Mouse (Mus musculus) MEL (cell line): Measurements from ENCODE around the gene Ggt5. TPM values are rescaled to one million over a fixed set of nuclear protein-coding genes. Genes with fewer than 3 reads are reported as not detected.

Source experiments
- DNase-seq: peaks from one replicate; pipeline ENCODE4 v3.0.0; 2011; ENCODE audit warnings: low read depth, low spot score
- H3K27ac ChIP-seq: 2 replicates; pipeline ENCODE4 v1.5.1; 2012; ENCODE audit warnings: low read depth, mild to moderate bottlenecking, control low read depth, low read length, moderate library complexity; ENCODE audit not compliant: control insufficient read depth
- H3K27me3 ChIP-seq, 2 experiments: fragments of 150-350 bp in 1 of 2; sonication (generic) in 1 of 2; 2 replicates each; pipeline ENCODE4 v1.6.1; 2012; ENCODE audit warnings: low read length in 2 of 2, mild to moderate bottlenecking in 2 of 2, improper control_type of control experiment in 1 of 2, moderate library complexity in 1 of 2; ENCODE audit not compliant: insufficient read depth in 2 of 2, control insufficient read depth in 1 of 2
- H3K36me3 ChIP-seq, 2 experiments: 2 replicates each; pipeline ENCODE4 v1.6.1; 2012 to 2014; ENCODE audit warnings: low read length in 2 of 2, improper control_type of control experiment in 1 of 2, inconsistent platforms in 1 of 2, mild to moderate bottlenecking in 1 of 2; ENCODE audit not compliant: insufficient read depth in 2 of 2, control insufficient read depth in 1 of 2
- H3K4me1 ChIP-seq, 2 experiments: fragments of 150-350 bp in 1 of 2; sonication (generic) in 1 of 2; 2 replicates each; pipeline ENCODE4 v1.6.1; 2012; ENCODE audit warnings: low read length in 2 of 2, improper control_type of control experiment in 1 of 2, mild to moderate bottlenecking in 1 of 2; ENCODE audit not compliant: insufficient read depth in 2 of 2, control insufficient read depth in 1 of 2
- H3K4me3 ChIP-seq, 2 experiments: fragments of 150-350 bp in 1 of 2; sonication (generic) in 1 of 2; 2 replicates each; pipeline ENCODE4 v1.5.1; 2012; ENCODE audit warnings: low read depth in 2 of 2, low read length in 2 of 2, mild to moderate bottlenecking in 2 of 2, moderate library complexity in 2 of 2, control low read depth in 1 of 2, improper control_type of control experiment in 1 of 2; ENCODE audit not compliant: control insufficient read depth in 1 of 2, insufficient read depth in 1 of 2
- H3K79me2 ChIP-seq: 2 replicates; pipeline ENCODE4 v1.6.1; 2012; ENCODE audit warnings: mild to moderate bottlenecking, low read length, moderate library complexity; ENCODE audit not compliant: control insufficient read depth, poor library complexity, insufficient read depth
- H3K9ac ChIP-seq: 2 replicates; pipeline ENCODE4 v1.6.1; 2012; ENCODE audit warnings: low read depth, mild to moderate bottlenecking, control low read depth, low read length, moderate library complexity; ENCODE audit not compliant: control insufficient read depth, poor library complexity, severe bottlenecking
- H3K9me3 ChIP-seq: fragments of 150-350 bp; sonication (generic); replicated peaks from 2 replicates; pipeline ENCODE4 v1.6.1; 2012; ENCODE audit warnings: mild to moderate bottlenecking, low read length, improper control_type of control experiment, moderate library complexity; ENCODE audit not compliant: insufficient read depth
- BHLHE40 ChIP-seq: IDR thresholded peaks from 2 replicates; pipeline ENCODE4 v1.6.1; 2012; ENCODE audit warnings: low read depth, mild to moderate bottlenecking, inconsistent platforms, low read length, improper control_type of control experiment, borderline replicate concordance
- CTCF ChIP-seq, 3 experiments: IDR thresholded peaks in 2 of 3; conservative IDR thresholded peaks in 1 of 3; 2 replicates each; pipeline ENCODE4 v1.5.1; 2011 to 2012; ENCODE audit warnings: low read length in 3 of 3, low read depth in 2 of 3, mild to moderate bottlenecking in 2 of 3, improper control_type of control experiment in 1 of 3, inconsistent platforms in 1 of 3, mixed read lengths in 1 of 3, moderate library complexity in 1 of 3; ENCODE audit not compliant: control insufficient read depth in 1 of 3, insufficient read depth in 1 of 3, poor library complexity in 1 of 3, severe bottlenecking in 1 of 3
- EP300 ChIP-seq, 2 experiments: IDR thresholded peaks; 2 replicates each; pipeline ENCODE4 v1.6.1; 2011; ENCODE audit warnings: improper control_type of control experiment in 2 of 2, low read length in 2 of 2, low read depth in 1 of 2, mild to moderate bottlenecking in 1 of 2
- GABPA ChIP-seq: IDR thresholded peaks from 2 replicates; pipeline ENCODE4 v1.6.1; 2012; ENCODE audit warnings: low read depth, mild to moderate bottlenecking, inconsistent platforms, low read length, improper control_type of control experiment, moderate library complexity
- GATA1 ChIP-seq: IDR thresholded peaks from 2 replicates; pipeline ENCODE4 v1.6.1; 2011; ENCODE audit warnings: low read depth, low read length, improper control_type of control experiment
- HCFC1 ChIP-seq: IDR thresholded peaks from 2 replicates; pipeline ENCODE4 v1.6.1; 2012; ENCODE audit warnings: low read depth, mild to moderate bottlenecking, inconsistent platforms, low read length, improper control_type of control experiment, moderate library complexity
- KAT2A ChIP-seq: conservative IDR thresholded peaks from 2 replicates; pipeline ENCODE4 v1.6.1; 2012; ENCODE audit warnings: low read depth, low read length, improper control_type of control experiment, inconsistent platforms
- MAZ ChIP-seq: IDR thresholded peaks from 2 replicates; pipeline ENCODE4 v1.6.1; 2012; ENCODE audit warnings: low read depth, mild to moderate bottlenecking, inconsistent platforms, low read length, improper control_type of control experiment
- MEF2A ChIP-seq: IDR thresholded peaks from 2 replicates; pipeline ENCODE4 v1.6.1; 2014; ENCODE audit warnings: low read depth, mild to moderate bottlenecking, inconsistent platforms, low read length, improper control_type of control experiment; ENCODE audit not compliant: poor library complexity, insufficient replicate concordance, severe bottlenecking; ENCODE audit errors: extremely low read depth
- MXI1 ChIP-seq: IDR thresholded peaks from 2 replicates; pipeline ENCODE4 v1.6.1; 2011; ENCODE audit warnings: mild to moderate bottlenecking, low read depth, low read length, improper control_type of control experiment
- NELFE ChIP-seq: IDR thresholded peaks from 2 replicates; pipeline ENCODE4 v1.6.1; 2011; ENCODE audit warnings: low read depth, low read length, improper control_type of control experiment
- POLR2A ChIP-seq, 2 experiments: IDR thresholded peaks; 2 replicates each; pipeline ENCODE4 v1.6.1; 2011 to 2012; ENCODE audit warnings: low read length in 2 of 2, mild to moderate bottlenecking in 2 of 2, control low read depth in 1 of 2, improper control_type of control experiment in 1 of 2, low read depth in 1 of 2, moderate library complexity in 1 of 2; ENCODE audit not compliant: control insufficient read depth in 1 of 2, insufficient read depth in 1 of 2, poor library complexity in 1 of 2
- POLR2AphosphoS5 ChIP-seq: IDR thresholded peaks from 2 replicates; pipeline ENCODE4 v1.6.1; 2012; ENCODE audit warnings: low read depth, borderline replicate concordance, mild to moderate bottlenecking, inconsistent platforms, low read length, moderate library complexity, mixed read lengths
- RAD21 ChIP-seq: IDR thresholded peaks from 2 replicates; pipeline ENCODE4 v1.6.1; 2011; ENCODE audit warnings: mild to moderate bottlenecking, low read depth, low read length, improper control_type of control experiment
- RCOR1 ChIP-seq: IDR thresholded peaks from 2 replicates; pipeline ENCODE4 v1.6.1; 2012; ENCODE audit warnings: low read depth, mild to moderate bottlenecking, inconsistent platforms, low read length, improper control_type of control experiment
- SIN3A ChIP-seq: IDR thresholded peaks from 2 replicates; pipeline ENCODE4 v1.6.1; 2012; ENCODE audit warnings: low read length, improper control_type of control experiment, inconsistent platforms
- SMC3 ChIP-seq: IDR thresholded peaks from 2 replicates; pipeline ENCODE4 v1.6.1; 2011; ENCODE audit warnings: low read depth, low read length, improper control_type of control experiment
- TBP ChIP-seq: IDR thresholded peaks from 2 replicates; pipeline ENCODE4 v1.8.0; 2011; ENCODE audit warnings: low read depth, low read length, improper control_type of control experiment
- TCF12 ChIP-seq: IDR thresholded peaks from 2 replicates; pipeline ENCODE4 v1.6.1; 2014; ENCODE audit warnings: low read depth, mild to moderate bottlenecking, inconsistent platforms, low read length, improper control_type of control experiment, moderate library complexity
- UBTF ChIP-seq: IDR thresholded peaks from 2 replicates; pipeline ENCODE4 v1.6.1; 2012; ENCODE audit warnings: low read depth, mild to moderate bottlenecking, inconsistent platforms, low read length, improper control_type of control experiment, moderate library complexity, borderline replicate concordance; ENCODE audit not compliant: insufficient read depth
- ZMIZ1 ChIP-seq: IDR thresholded peaks from 2 replicates; pipeline ENCODE4 v1.6.1; 2012; ENCODE audit warnings: low read depth, mild to moderate bottlenecking, inconsistent platforms, low read length, improper control_type of control experiment, moderate library complexity
- ZNF384 ChIP-seq: IDR thresholded peaks from 2 replicates; pipeline ENCODE4 v1.6.1; 2012; ENCODE audit warnings: low read depth, mild to moderate bottlenecking, inconsistent platforms, low read length, improper control_type of control experiment
- polyA plus RNA-seq, 2 experiments: library from polyadenylated mRNA; stranded (reverse) in 1 of 2; unstranded in 1 of 2; fragments of >175 nt in 1 of 2; fragments of >200 nt in 1 of 2; gene quantifications; 2 replicates each; pipeline versions ENCODE4 v1.2.1 to v1.2.4; 2012; ENCODE audit warnings: low replicate concordance in 2 of 2, low read depth in 1 of 2; ENCODE audit not compliant: insufficient read length in 2 of 2, insufficient read depth in 1 of 2, missing spikeins in 1 of 2
- total RNA-seq: library from RNA; depleted of rRNA; stranded (reverse); fragments of 300-350 nt; gene quantifications from 2 replicates; pipeline ENCODE4 v1.2.3, GENCODE M21; 2012

The Ggt5 gene
- total and polyA plus RNA-seq, 3 experiments = 0.11 TPM; not detected in 2

- no peaks in the 10 kb centered on the region for H3K9me3 ChIP-seq
- TF ChIP-seq GATA1 (no peak), RAD21 (no peak), RCOR1 (no peak), CTCF (IDR thresholded peaks at IDR 0.05 in 2 of 3, conservative IDR thresholded peaks at IDR 0.05 in 1 of 3; ENCODE audit: control insufficient read depth in 1 of 3, insufficient read depth in 1 of 3, low read depth in 2 of 3, low read length in 3 of 3, poor library complexity in 1 of 3, severe bottlenecking in 1 of 3) (no peak), BHLHE40 (no peak), ZNF384 (no peak), UBTF (no peak), SMC3 (no peak), SIN3A (no peak), MXI1 (no peak), GABPA (no peak), NELFE (no peak)
- TF ChIP-seq, all 39 proteins: peak for 0
These were observed 37.9 kb downstream of the Ggt5 start for GRCm38 (mm10) chr10:75626991-75627390.

DNA sequence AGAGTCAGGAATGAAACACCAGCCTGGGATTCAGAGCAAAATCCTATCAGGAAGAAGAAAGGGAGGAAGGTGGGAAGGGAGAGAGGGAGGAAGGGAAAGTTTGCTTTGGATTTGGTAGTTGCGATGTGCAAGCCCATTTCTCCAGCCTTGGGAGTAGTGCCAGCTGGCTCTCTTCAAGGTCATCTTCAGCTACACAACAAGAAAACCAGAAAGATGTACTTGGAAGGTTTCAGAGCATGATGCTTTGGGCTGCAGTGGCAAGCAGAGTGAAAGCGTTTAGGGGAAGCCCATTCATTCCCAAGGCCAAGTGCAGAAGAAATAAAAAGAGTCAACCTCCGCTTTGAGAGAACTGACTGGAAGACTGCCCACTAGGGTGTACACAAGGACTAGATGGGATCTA, 38.4 kb downstream of the Ggt5 start:
- no peak overlapping the region for H3K27ac ChIP-seq
- no peak overlapping the region for H3K9ac ChIP-seq
- no peak overlapping the region for H3K4me3 ChIP-seq
- no peaks in the 10 kb centered on the region; a peak in 2 of 4 replicates for H3K27me3 ChIP-seq
- DNase-seq = no peak
- no peaks in the 10 kb centered on the region for H3K79me2 ChIP-seq
- H3K36me3 ChIP-seq = no peaks in the 10 kb centered on the region
- H3K9me3 ChIP-seq = no peaks in the 10 kb centered on the region
- no peaks in the 10 kb centered on the region for H3K4me1 ChIP-seq
- TF ChIP-seq UBTF = no peak
- no peak for TF ChIP-seq POLR2A (IDR thresholded peaks at IDR 0.05; ENCODE audit: control insufficient read depth in 1 of 2, insufficient read depth in 1 of 2, low read depth in 1 of 2, low read length in 2 of 2, poor library complexity in 1 of 2)

More at GRCm38 (mm10) chr10:75626991-75627390, 37.9 kb downstream of the Ggt5 start:
- Histone ChIP-seq H3K36me3 (no peaks in the 10 kb centered on the region), H3K4me1 (no peaks in the 10 kb centered on the region), H3K9ac (no peak overlapping the region), H3K4me3 (no peak overlapping the region), H3K27ac (no peak overlapping the region), H3K79me2 (no peaks in the 10 kb centered on the region), H3K27me3 (no peaks in the 10 kb centered on the region; a peak in 2 of 4 replicates)
- no peak for DNase-seq

- no peaks in the 10 kb centered on the region for H3K4me1 ChIP-seq
- H3K27me3 ChIP-seq = no peaks in the 10 kb centered on the region; a peak in 2 of 4 replicates
- H3K79me2 ChIP-seq = no peaks in the 10 kb centered on the region
- TF ChIP-seq HCFC1 (no peak), MXI1 (no peak), EP300 (IDR thresholded peaks at IDR 0.05; ENCODE audit: low read depth in 1 of 2, low read length in 2 of 2) (no peak), MEF2A (no peak), KAT2A (no peak), CTCF (IDR thresholded peaks at IDR 0.05 in 2 of 3, conservative IDR thresholded peaks at IDR 0.05 in 1 of 3; ENCODE audit: control insufficient read depth in 1 of 3, insufficient read depth in 1 of 3, low read depth in 2 of 3, low read length in 3 of 3, poor library complexity in 1 of 3, severe bottlenecking in 1 of 3) (no peak), TCF12 (no peak), MAZ (no peak), ZMIZ1 (no peak), TBP (no peak), POLR2AphosphoS5 (no peak)
- no peaks in the 10 kb centered on the region for H3K36me3 ChIP-seq
- H3K4me3 ChIP-seq = no peak overlapping the region
- H3K27ac ChIP-seq = no peak overlapping the region
- H3K9ac ChIP-seq = no peak overlapping the region
- DNase-seq = no peak
- no peaks in the 10 kb centered on the region for H3K9me3 ChIP-seq
These were observed 43.5 kb downstream of the Ggt5 start for GRCm38 (mm10) chr10:75632633-75633032.
